Mouse (Mus musculus): Measurements from ENCODE around the gene Gcm1.

- TF ChIP-seq CTCF (conservative IDR thresholded peaks at IDR 0.05; ENCODE audit: insufficient read depth, insufficient read length, low read depth, low read length): no peak
- no peak for TF ChIP-seq POLR2A (IDR thresholded peaks at IDR 0.05; ENCODE audit: low read depth, low read length)
Observed at GRCm38 (mm10) chr9:78075256-78075655, 23.5 kb downstream of the Gcm1 start.
